Mouse (Mus musculus) CH12.LX (cell line): ENCODE measurements around the gene Dlst.

ENCODE experiments used
- JUND ChIP-seq: conservative IDR thresholded peaks from 2 replicates; pipeline ENCODE4 v1.6.1; 2011; ENCODE audit warnings: low read depth, low read length, improper control_type of control experiment
- MXI1 ChIP-seq: IDR thresholded peaks from 2 replicates; pipeline ENCODE4 v1.6.1; 2011; ENCODE audit warnings: mild to moderate bottlenecking, low read depth, low read length, improper control_type of control experiment
- NRF1 ChIP-seq: IDR thresholded peaks from 2 replicates; pipeline ENCODE4 v1.6.1; 2014; ENCODE audit warnings: low read depth, mild to moderate bottlenecking, inconsistent platforms, low read length, improper control_type of control experiment, moderate library complexity

DNA sequence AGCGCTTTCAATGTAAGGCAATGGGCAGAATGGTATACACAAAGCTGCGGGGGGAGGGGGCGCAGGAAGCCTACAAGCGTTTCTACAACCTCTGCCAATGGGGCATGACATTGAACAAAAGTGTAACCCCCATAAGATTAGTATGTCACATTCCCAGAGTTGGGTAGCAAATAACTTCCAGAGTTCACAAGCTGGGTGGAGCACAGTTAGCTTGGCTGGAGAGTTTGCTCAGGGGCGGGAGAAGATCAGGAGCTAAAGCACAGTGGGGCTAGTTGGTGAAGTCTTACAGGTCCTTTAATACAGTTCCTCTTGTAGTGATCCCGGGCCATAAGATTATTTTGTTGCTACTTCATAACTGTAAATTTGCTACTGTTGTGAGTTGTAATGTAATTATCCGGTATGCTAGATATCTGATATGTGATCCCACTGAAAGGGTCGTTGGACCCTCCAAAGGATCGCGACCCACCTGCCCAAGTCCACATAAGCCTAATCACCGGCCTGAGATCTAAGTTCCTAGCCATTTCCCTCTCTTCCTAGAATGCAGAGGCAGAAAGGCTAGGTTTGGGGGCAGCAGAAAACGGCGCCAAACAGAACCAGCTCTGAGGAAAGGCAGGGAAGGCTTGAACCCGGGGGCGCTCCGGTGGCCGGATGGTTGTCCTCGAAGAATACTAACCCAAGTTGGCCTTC lies 479 bp upstream of the Dlst start:
- no peak for TF ChIP-seq NRF1
- no peak for TF ChIP-seq MXI1
- TF ChIP-seq JUND = no peak
